Mouse (Mus musculus) liver, embryonic 15.5 days (tissue): ENCODE results near the gene Traf1. TPM values are rescaled to one million over a fixed set of nuclear protein-coding genes. Genes with fewer than 3 reads are reported as not detected.

Source experiments
- ATAC-seq: fragments of 200-750 bp; cut with Nextera tagmentation; 2 replicates; pipeline ENCODE4 v1.8.0; 2017; ENCODE audit warnings: moderate number of reproducible peaks, mild to moderate bottlenecking, moderate library complexity; ENCODE audit not compliant: insufficient read depth
- H3K27ac ChIP-seq: fragments of 300-500 bp; sonication (generic); replicated peaks from 2 replicates; pipeline ENCODE4 v1.5.1; 2015; ENCODE audit warnings: mild to moderate bottlenecking, inconsistent platforms
- H3K27me3 ChIP-seq: fragments of 300-500 bp; sonication (generic); 2 replicates; pipeline ENCODE4 v1.6.1; 2015; ENCODE audit warnings: mild to moderate bottlenecking, inconsistent platforms
- H3K36me3 ChIP-seq: fragments of 300-500 bp; sonication (generic); replicated peaks from 2 replicates; pipeline ENCODE4 v1.6.1; 2015; ENCODE audit warnings: moderate library complexity, mild to moderate bottlenecking, inconsistent platforms
- H3K4me1 ChIP-seq: fragments of 300-500 bp; sonication (generic); replicated peaks from 2 replicates; pipeline ENCODE4 v1.6.1; 2015; ENCODE audit warnings: inconsistent platforms
- H3K4me2 ChIP-seq: fragments of 300-500 bp; sonication (generic); 2 replicates; pipeline ENCODE4 v1.6.1; 2015; ENCODE audit warnings: moderate library complexity, mild to moderate bottlenecking, inconsistent platforms
- H3K4me3 ChIP-seq: fragments of 300-500 bp; sonication (generic); replicated peaks from 2 replicates; pipeline ENCODE4 v1.5.1; 2015; ENCODE audit warnings: mild to moderate bottlenecking, inconsistent platforms
- H3K9ac ChIP-seq: fragments of 300-500 bp; sonication (generic); 2 replicates; pipeline ENCODE4 v1.6.1; 2015; ENCODE audit warnings: moderate library complexity, mild to moderate bottlenecking, inconsistent platforms
- H3K9me3 ChIP-seq: fragments of 300-500 bp; sonication (generic); replicated peaks from 2 replicates; pipeline ENCODE4 v1.6.1; 2016; ENCODE audit warnings: inconsistent platforms
- WGBS: fragments of 180-500 bp; shearing (Covaris S2); methylation state at CpG from one replicate; pipeline ENCODE4 v1.1.7; 2015; ENCODE audit warnings: mixed read lengths; ENCODE audit not compliant: insufficient replicate concordance; 5-methylcytosine and 5-hydroxymethylcytosine counted together
- polyA plus RNA-seq: library from polyadenylated mRNA; unstranded; fragments of >200 nt; fragmentation: Nextera tagmentation; extraction: Ambion mirVana; gene quantifications from 2 replicates; pipeline ENCODE4 v1.2.1, GENCODE M21; 2015

Gene Traf1
- polyA plus RNA-seq, 1 experiment from 2014 or later = 0.29 TPM

- no peak overlapping the region for H3K4me2 ChIP-seq
Measured at GRCm38 (mm10) chr2:34982096-34982724, 20.6 kb upstream of the Traf1 start.

DNA sequence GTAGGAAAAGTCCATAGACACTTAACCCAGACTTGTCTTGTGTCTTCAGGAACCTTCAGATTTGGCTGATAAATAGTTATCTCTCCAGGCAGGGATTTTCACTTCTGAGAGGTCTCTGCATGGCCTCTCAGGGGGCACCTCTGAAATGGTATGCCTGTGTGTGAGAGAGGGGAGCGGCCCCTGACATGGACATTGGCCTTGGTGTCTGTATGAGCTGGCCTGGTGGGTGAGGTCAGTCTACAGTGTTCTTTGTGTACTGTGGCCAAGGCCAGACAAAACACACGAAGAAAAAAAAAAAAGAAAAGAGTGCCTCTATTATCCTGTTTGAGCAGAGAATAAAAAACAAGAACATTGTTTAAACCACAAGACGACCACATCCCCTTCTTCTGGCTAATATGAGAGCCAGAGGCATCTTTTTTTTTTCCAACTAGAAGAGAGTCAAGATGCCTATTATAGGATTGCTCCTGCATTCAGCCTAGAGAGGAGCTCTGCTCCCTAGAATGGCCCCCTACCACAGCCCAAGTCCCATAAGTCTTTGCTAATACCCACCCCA lies 18.0 kb upstream of the Traf1 start:
- Histone ChIP-seq H3K4me3 (no peak overlapping the region), H3K27me3 (no peaks in the 10 kb centered on the region; the same call in 1 of the 2 replicates), H3K9ac (no peak overlapping the region), H3K27ac (0 out of 2 replicates have a peak overlapping the region, but pooled peaks have one; percentile 1), H3K4me1 (peaks cover 33% of the 10 kb centered on the region), H3K4me2 (no peak overlapping the region), H3K36me3 (no peaks in the 10 kb centered on the region), H3K9me3 (no peaks in the 10 kb centered on the region)
- ATAC-seq = no peak
- WGBS = 15% methylated on average over 3 of the region's 3 CpGs

More at GRCm38 (mm10) chr2:34982096-34982724, 20.6 kb upstream of the Traf1 start:
- no peaks in the 10 kb centered on the region; the same call in 1 of the 2 replicates for H3K27me3 ChIP-seq
- H3K4me1 ChIP-seq = peaks cover 30% of the 10 kb centered on the region
- H3K27ac ChIP-seq = no peak overlapping the region
- no peaks in the 10 kb centered on the region for H3K36me3 ChIP-seq
- H3K9ac ChIP-seq = no peak overlapping the region
- 59% methylated on average over 14 of the region's 14 CpGs for WGBS
- no peak overlapping the region for H3K4me3 ChIP-seq
- no peaks in the 10 kb centered on the region for H3K9me3 ChIP-seq
- no peak for ATAC-seq

- Histone ChIP-seq H3K4me1 (peaks cover 33% of the 10 kb centered on the region), H3K4me2 (no peak overlapping the region), H3K4me3 (no peak overlapping the region), H3K36me3 (no peaks in the 10 kb centered on the region), H3K9ac (no peak overlapping the region), H3K27me3 (no peaks in the 10 kb centered on the region; the same call in 1 of the 2 replicates), H3K27ac (no peak overlapping the region), H3K9me3 (no peaks in the 10 kb centered on the region)
- ATAC-seq = no peak
- WGBS = 56% methylated on average over 2 of the region's 2 CpGs
Measured at GRCm38 (mm10) chr2:34978226-34978625, 16.7 kb upstream of the Traf1 start.

GRCm38 (mm10) chr2:34976945-34977658 lies 15.5 kb upstream of the Traf1 start:
- 27% methylated on average over 8 of the region's 8 CpGs for WGBS

DNA sequence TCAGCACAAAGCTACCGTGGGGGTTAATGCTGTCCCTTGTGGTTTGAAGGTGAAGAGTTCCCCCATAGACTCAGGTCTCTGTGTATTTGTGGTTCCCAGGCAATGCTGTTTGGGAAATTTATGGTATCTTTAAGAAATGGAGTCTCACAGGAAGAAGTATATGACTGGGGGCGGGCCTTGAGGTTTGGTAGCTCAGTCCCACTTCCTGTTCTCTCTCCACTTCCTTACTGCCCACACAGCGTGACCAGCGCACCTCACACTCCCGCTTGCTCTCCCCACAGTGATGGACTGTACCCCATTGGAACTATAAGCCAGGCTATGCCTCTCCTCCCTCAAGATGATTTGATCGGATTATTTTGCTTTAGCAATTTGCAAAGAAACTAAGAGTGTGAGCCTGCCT lies 14.9 kb upstream of the Traf1 start:
- H3K4me3 ChIP-seq = no peak overlapping the region
- H3K9me3 ChIP-seq = no peaks in the 10 kb centered on the region
- no peak overlapping the region for H3K9ac ChIP-seq
- H3K4me1 ChIP-seq = peaks cover 28% of the 10 kb centered on the region
- H3K27ac ChIP-seq = peak overlapping the region; percentile 41; the same call in 1 of the 2 replicates
- no peak overlapping the region for H3K4me2 ChIP-seq
- no peaks in the 10 kb centered on the region for H3K36me3 ChIP-seq
- no peak for ATAC-seq
- no peaks in the 10 kb centered on the region for H3K27me3 ChIP-seq
- 32% methylated on average over 6 of the region's 6 CpGs for WGBS

More at GRCm38 (mm10) chr2:34976945-34977658, 15.5 kb upstream of the Traf1 start:
- Histone ChIP-seq H3K9ac (no peak overlapping the region), H3K4me1 (peaks cover 28% of the 10 kb centered on the region), H3K9me3 (no peaks in the 10 kb centered on the region), H3K4me3 (no peak overlapping the region), H3K4me2 (no peak overlapping the region), H3K27me3 (no peaks in the 10 kb centered on the region; the same call in 1 of the 2 replicates), H3K27ac (peak overlapping the region; percentile 39), H3K36me3 (no peaks in the 10 kb centered on the region)
- no peak for ATAC-seq

DNA sequence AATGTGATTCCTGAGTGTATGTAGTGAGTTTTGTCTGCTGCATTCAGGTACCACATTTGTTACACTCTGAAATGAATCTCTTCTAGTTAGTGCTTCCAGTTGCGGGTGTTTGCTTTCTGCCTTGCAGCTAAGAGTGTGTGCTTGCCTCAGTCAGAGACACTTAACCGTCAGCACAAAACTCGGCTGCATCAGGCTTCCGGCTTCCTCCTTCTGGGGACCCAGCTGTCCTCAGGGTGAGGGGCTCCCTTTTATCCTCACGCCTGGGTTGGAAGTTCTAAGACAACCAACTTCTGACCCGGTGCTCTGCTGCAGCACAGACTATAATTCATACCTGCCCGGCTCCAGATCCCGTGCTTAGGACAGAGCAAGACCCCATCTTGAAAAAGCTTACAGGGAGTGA lies 11.5 kb upstream of the Traf1 start:
- no peak for ATAC-seq
- no peaks in the 10 kb centered on the region for H3K36me3 ChIP-seq
- H3K9ac ChIP-seq = no peak overlapping the region
- no peak overlapping the region for H3K4me2 ChIP-seq
- 60% methylated on average over 8 of the region's 8 CpGs for WGBS
- H3K4me1 ChIP-seq = peaks cover 12% of the 10 kb centered on the region
- H3K27me3 ChIP-seq = no peaks in the 10 kb centered on the region; the same call in 1 of the 2 replicates
- H3K27ac ChIP-seq = no peak overlapping the region
- no peak overlapping the region for H3K4me3 ChIP-seq
- H3K9me3 ChIP-seq = no peaks in the 10 kb centered on the region

DNA sequence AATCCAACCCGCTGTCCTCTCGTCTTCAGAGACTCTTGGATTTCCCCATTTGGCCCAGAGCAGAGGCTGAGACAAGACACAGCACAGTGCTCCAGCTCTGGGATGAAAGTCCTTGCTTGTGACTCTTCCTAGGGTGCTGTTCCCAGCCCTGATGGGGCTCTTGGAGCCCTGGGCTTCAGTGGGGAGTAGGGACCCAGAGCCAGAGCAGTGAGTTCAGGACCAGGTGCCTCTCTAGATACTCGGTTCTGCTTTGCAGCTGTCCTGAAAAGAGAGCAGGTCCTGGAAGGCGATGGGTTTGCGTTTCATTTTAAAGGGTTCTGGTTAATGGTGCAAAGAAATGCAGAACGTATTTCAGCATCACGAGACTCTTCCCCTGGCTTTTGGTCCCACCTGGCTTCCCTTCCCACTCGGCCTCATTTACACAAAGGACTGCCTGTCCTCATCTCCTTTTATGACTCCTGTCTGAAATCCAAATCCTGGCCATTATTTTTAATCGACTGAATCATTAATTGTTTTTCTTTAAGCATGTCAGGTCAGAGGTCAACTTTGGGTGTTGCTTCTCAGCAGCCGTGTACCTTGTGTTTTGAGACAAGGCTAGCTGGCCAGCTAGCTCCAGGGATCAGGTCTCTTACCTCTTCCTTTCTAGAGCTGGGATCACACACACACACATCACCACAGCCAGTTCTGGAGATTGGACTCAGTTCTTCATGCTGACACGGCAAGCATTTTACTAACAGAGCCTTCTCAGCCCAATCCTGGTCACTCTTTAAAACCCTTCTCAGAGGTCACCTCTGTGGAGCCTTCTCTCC lies 9.7 kb upstream of the Traf1 start:
- ATAC-seq = no peak
- no peaks in the 10 kb centered on the region for H3K9me3 ChIP-seq
- H3K36me3 ChIP-seq = no peaks in the 10 kb centered on the region
- no peak overlapping the region for H3K27ac ChIP-seq
- H3K4me2 ChIP-seq = no peak overlapping the region
- no peaks in the 10 kb centered on the region; the same call in 1 of the 2 replicates for H3K27me3 ChIP-seq
- H3K4me3 ChIP-seq = no peak overlapping the region
- H3K9ac ChIP-seq = no peak overlapping the region
- no peaks in the 10 kb centered on the region for H3K4me1 ChIP-seq
- 64% methylated on average over 11 of the region's 11 CpGs for WGBS

GRCm38 (mm10) chr2:34970092-34970750 lies 8.6 kb upstream of the Traf1 start:
- no peak overlapping the region for H3K4me2 ChIP-seq
- H3K9me3 ChIP-seq = no peaks in the 10 kb centered on the region
- H3K27me3 ChIP-seq = no peaks in the 10 kb centered on the region; the same call in 1 of the 2 replicates
- ATAC-seq = no peak
- H3K27ac ChIP-seq = no peak overlapping the region
- H3K4me3 ChIP-seq = no peak overlapping the region
- H3K4me1 ChIP-seq = peaks cover 9% of the 10 kb centered on the region; the same call in 1 of the 2 replicates
- 27% methylated on average over 9 of the region's 9 CpGs for WGBS
- H3K36me3 ChIP-seq = no peaks in the 10 kb centered on the region
- no peak overlapping the region for H3K9ac ChIP-seq

- no peak for ATAC-seq
- Histone ChIP-seq H3K27ac (no peak overlapping the region), H3K27me3 (no peaks in the 10 kb centered on the region; the same call in 1 of the 2 replicates), H3K9me3 (no peaks in the 10 kb centered on the region), H3K36me3 (no peaks in the 10 kb centered on the region), H3K4me1 (peaks cover 11% of the 10 kb centered on the region; the same call in 1 of the 2 replicates), H3K4me3 (no peak overlapping the region), H3K4me2 (no peak overlapping the region), H3K9ac (no peak overlapping the region)
- 64% methylated on average over 7 of the region's 7 CpGs for WGBS
Measured at GRCm38 (mm10) chr2:34969166-34969565, 7.6 kb upstream of the Traf1 start.

DNA sequence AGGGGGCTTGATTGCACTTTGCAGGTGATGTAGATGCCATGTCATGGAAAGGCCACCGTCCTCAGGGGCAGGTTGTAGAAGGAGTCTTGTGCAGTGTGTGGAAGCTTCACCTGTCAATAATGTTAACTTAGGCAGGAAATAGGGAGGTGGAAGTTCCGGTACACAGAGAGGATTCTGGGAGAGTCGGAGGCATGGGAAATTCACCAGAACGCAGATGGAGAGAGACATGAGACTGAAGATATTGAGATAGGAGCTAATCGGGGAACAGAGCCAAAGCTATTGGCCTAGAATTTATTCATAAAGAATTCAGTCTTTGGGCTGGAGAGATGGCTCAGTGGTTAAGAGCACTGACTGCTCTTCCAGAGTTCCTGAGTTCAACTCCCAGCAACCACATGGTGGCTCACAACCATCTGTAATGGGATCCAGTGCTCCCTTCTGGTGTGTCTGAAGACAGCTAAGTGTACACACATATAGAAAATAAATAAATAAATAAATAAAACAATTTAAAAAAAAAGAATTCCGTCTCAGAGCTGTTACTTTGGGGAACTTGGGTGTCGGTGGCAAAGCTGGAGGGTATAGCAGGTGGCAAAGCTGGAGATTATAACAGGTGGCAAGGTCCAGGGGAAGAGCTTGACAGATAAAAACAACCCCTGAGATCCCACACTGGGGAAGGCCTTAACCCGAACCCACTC lies 4.8 kb upstream of the Traf1 start:
- H3K4me1 ChIP-seq = peaks cover 14% of the 10 kb centered on the region; the same call in 1 of the 2 replicates
- no peak overlapping the region for H3K4me2 ChIP-seq
- H3K9me3 ChIP-seq = no peaks in the 10 kb centered on the region
- no peaks in the 10 kb centered on the region for H3K36me3 ChIP-seq
- peaks cover 9% of the 10 kb centered on the region for H3K27me3 ChIP-seq
- ATAC-seq = no peak
- 72% methylated on average over 8 of the region's 8 CpGs for WGBS
- H3K27ac ChIP-seq = no peak overlapping the region
- H3K9ac ChIP-seq = no peak overlapping the region
- no peak overlapping the region for H3K4me3 ChIP-seq
